Mouse (Mus musculus): ENCODE measurements around the gene Nfe2l2.

Nfe2l2 gene

DNA sequence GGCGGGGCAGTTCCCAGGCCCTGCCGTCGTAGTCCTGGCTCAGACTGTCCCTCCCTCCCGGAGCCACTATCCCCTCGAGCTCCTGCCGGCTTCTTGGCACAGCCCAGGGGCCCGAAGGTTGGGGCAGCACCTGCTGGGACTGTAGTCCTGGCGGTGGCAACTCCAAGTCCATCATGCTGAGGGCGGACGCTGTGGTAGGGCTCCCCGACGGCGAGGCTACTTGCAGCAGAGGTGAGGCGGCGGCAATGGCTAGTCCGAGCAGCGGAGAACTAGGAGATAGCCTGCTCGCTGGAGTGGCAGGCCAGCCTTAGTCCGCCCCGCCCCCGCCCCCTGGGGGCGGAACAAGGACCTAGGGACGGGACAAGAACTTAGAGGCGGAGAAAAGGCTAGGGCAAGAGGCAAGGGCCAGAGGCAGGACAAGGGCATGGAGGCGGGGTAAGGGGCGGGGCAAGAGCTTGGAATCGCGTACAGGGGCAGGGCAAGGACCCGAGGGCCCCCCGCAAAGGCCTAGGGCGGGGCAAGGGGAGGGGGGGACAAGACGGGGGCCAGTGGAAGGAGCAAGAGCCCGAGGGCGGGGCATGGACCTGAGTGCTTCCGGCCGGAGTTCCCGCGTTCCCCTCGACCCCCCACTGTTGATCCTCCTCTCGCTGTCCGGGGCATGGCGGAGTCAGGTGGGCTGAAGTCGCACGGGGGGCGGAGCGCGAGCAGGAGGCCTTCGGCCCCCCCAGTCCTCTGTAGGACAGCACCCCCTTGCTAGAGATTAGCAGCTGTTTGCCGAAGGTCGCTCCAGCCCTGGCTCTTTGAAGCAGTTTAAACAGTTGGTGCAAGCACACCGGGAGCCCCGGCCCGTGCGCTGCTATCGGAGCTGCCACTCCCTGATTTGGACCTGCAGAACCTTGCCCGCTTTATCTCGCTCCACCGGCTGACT lies at the start of gene Nfe2l2:
Gene Nfe2l2, minus strand, starts transcription at position 408 of the 928 bp plus-strand sequence.
- peak; percentile 52 to 76 for DNase-seq

DNA sequence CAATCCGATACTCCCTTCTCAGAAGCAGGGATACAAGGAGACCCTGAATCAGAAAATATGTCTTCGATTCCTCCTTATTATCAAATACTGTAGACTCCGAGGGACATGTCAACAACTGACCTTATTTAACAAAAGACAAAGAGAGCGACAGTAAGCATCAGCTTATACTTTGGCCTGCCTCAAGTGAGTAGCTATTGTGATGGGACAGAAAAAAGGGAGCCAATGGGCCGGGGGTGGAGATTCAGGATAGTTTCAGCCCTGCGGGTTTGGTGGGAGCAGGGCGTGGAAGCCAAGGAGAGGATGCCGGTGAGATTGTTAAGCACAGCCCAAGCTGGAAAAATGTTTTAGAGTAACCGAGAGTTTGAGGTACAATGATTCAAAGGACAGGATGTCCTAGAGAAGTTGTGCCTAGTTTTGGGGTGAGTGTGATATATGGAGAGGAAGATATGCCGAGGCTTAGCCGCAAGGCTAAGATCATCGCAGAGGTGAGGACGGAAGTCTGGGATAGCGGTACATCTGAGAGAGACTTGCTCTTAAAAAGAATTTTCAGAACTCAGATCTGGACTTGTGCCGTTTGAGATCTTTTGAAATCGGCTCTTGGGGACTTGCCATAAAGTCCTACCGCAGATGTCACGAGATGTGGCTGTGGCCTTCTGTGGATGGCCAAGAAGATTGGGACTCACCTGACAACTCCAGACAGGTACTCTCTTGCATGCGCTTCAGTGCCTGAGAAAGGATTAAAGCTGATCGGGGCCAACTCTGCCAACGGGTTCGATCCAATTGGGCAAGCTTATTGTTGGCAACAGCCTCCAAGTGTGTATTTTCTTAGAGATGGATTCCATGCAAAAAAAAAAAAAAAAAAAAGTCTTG lies 48.1 kb upstream of the Nfe2l2 start:
- no peak for DNase-seq

DNA sequence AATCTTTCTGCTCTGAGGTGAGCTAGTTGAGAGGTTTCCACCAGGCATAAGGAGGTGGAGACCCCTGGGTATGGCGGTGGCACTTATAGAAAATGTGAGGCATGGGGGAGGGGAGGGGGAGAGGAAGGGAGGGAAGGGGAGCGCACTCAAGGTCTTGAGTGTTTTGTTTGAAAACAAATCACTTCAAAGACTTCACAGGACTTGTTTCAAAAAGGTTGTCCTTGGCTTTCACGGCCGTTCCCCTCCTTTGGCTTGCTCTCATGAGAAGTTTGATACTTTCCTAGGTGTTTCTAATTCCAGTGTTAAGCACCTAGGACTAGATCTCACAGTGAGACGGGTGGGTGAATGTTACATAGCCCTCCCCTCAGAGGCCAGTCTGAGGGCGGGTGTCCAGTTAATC lies 47.5 kb upstream of the Nfe2l2 start:
- no peak for DNase-seq

DNA sequence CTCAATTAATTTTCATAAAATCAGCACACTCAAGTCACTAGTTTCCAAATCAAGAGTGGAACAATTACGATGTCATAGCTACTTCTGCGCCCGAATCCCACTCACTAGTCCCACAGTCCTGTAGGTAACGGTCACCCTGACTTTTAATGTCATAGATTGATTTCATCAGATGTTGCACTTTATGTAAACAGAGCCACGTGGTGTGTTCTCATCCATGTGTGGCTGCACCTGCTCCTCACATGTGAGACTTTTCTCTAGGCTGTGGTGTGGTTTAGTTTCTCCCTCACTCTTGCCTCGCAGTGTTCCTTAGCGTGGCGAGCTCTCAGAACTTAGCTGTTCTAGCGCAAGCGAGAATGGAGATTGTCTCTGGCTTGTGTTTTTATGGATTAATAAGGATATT lies 46.4 kb upstream of the Nfe2l2 start:
- no peak for DNase-seq

DNA sequence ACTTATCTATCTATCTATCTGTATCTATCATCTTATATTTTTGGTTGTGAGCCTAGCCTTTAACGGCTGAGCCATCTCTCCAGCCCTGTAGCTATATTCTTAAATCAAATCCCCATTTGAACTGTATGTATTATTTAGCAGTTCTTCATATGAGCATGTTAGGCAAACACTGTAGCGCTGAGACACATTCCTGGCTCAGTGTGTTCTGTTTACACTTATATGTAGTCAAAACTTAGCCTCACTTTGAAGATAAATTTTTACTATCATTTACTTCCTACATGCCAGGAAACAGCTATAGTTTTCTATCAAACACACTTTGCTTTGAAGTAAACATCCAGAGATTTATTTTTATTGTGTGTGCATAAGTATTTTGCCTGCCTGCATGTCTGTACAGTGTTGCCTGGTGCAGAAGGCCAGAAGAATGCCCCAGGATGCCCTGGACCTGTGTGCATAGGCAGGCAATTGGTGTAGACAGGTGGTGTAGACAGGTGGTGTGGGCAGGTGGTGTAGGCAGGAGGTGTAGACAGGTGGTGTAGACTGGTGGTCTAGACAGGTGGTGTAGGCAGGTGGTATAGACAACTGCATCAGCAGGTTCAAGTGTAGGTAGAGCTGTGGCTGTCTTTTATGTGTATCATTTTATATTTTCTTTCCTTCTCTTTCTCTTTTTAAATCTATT lies 45.7 kb upstream of the Nfe2l2 start:
- DNase-seq: peak; percentile 47 to 66

DNA sequence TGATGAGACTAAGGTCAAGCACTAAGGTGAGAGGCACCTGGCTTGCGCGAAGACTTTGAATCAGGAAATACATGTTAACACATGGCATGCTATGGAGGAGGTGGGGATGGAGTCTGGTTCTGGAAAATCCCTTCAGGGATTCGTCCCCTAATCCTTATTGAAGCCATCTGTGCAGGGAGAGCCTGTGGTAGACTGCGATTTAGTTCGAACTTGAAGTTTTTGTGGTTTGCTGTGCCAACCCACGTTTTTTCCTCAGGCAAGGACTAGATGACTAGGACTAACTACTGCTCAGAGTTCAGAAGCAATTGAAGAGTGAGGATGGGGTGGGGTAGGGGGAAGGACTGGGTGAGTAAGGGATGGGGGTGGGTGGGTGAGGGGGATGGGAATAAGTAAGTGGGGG lies 44.4 kb upstream of the Nfe2l2 start:
- DNase-seq: no peak

DNA sequence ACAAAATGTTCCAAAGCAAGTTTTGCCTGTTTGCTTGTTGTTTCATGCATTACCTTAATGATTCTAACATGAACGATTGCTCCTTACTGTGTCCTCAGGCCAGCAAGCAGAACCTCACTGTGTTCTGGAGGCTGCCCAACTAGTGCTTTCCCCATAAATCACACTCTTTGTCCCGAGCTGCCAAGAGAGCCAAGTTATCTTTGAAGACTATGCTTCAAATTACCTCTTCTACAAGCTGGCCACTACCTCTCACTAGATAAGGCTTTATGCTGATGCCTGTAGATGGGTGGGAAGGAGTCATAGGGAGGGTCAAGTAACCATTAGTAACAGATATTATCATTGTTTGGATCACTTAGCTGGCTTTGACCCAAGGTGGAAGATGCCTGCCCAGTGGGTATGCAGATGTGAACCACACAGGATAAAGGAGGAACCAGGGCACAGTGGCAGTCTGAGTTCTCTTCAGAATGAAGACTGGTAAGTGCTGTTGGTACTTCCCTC lies 32.6 kb upstream of the Nfe2l2 start:
- no peak for DNase-seq

DNA sequence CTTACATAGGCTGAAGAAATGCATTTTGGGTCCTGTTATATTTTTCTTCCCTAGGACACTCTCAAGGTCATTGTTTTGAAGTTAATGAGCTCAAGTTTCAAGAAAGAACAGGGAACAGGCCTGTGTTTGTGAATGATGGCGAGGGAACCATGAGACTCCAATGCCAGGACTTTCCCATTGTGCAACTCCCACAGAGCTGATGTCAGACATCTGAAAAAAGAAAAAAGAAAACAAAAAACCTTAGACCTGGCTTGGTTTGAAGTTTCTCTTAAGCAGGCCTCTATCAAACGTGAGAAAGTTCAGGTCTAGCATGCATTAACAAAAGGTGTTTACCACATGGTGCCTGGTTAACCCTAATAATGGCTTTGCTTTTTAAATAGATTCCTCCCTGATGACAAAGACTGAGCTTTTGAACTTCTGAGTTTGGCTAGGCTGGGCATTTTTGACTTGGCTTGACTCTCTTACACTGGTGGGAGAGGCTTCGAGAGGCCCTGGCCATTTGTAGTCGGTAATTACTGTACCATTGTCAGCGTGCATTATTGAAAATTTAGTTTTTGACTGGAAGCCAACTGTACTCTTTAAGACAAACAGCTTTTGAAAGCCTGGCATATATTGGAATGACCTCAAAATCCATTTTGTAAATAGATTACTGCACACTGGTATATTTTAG lies 29.9 kb upstream of the Nfe2l2 start:
- no peak for DNase-seq

DNA sequence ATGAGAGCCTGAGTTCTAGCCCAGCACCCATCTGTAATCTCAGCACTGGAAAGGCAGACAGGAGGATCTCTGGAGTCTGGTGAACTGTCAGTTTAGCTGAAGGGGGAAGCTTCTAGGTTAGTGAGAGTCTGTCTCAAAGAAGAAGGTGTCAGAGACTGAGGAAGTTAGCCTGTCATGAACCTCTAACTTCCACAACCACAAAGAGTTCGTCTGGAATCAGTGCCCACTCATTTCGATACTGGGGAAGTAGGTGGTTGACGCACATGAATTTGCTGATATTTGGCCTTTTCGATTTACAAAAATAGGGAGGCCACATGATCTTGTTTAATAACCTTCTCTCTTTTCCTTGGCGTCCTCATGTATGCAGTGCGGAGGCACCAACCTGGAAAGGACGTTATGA lies 28.7 kb upstream of the Nfe2l2 start:
- no peak for DNase-seq

DNA sequence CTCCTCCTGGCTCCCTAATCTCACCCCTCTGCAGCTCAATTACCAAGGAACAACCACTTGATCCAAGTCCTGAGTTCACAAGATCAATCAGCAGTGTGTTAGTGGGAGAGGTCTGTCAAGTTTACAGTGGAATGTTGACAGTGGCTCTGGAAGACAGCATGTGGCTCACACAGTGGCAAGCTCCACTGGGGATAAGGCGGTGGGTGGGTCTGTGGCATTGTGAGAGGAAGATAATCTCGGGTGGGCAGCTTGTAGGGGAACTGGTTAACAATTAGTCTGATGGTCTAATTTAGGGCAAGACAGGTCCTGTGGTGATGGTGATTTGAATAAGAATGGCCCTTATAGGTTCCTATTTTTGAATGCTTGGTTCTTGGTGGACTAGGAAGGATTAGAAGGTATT lies 27.5 kb upstream of the Nfe2l2 start:
- no peak for DNase-seq

DNA sequence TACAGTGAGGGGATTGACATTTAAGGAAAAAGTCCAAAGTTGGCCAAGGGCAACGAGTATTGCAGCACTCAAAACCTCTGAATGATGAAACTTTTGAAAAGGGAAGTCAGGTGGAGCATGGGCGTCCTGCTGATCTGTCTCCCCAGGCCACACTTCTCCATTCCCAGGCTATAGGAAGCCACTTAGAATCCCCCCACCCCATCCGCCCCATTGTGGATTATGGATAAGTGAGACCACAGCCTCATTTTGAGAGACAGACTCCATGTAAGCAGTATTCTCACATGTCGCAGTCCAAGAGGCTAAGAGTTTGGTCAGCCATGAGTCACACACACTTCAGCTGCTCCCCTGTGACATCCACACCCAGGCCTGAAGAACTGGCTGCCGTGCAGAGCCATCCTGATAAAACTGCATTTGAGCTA lies 26.8 kb upstream of the Nfe2l2 start:
- no peak for DNase-seq

DNA sequence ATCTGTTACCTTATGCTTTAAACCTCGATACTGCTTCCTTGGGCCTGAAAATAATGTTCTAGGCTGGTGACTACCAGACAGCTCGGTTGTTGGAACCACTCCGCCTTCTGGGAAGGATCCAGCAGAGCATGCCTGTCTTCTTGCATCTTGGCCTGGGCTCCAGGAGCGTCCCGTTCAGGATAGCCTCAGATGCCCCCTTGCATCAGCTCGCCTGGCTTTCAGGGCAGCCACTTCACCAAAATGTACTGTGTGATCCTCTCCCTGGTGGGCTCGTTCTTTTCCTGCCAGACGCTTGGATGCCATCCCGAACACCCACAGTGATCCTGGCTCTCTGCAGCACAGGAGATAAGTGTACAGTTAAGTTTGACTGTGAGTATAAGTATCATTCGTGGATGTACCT lies 25.6 kb upstream of the Nfe2l2 start:
- peak; percentile 75 to 81 for DNase-seq

DNA sequence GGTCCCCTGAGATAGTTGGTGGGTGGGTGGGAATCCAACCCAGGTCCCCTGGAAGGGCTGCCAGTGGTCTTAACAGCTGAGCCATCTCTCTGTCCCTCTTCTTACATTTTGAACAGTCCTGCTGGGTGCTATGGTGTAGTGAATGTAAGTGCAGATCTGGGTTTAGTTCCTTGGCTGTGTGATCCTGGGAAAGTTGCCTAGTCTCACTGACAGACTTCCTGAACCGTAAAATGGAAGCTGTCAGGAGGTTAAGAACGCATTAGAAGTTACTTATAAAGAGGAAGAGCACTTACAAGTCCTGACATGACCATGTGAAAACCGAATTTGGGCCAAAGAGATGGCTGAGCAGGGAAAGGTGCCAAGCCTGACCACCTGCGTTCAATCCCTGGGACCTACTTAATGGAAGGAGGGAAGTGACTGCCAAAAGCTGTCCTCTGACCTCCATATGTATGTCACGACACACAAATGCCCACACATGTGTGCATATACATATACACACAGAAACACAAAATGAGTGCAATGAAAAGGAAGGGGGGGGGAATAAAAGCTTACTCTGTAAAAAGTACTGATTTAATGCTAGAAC lies 20.5 kb upstream of the Nfe2l2 start:
- DNase-seq: peak; percentile 48 to 56

DNA sequence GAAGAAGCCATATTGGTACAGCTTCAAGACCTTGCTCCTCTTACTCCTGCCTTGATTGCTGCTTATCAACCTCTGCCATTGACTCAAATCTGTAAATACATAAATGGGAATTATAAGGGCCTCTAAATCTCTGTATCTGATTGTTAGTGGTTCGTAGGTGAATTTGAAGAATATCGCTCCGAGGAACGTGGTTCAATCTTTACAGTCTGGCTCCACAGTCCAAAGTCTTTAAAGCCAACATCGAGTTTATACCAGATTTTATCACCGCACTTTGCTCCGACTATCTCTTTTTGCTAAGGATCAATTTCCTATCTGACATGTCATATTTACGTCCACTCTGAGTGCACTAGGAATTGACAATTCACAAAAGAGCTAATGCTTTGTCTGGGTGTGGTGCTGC lies 19.0 kb upstream of the Nfe2l2 start:
- DNase-seq: no peak

DNA sequence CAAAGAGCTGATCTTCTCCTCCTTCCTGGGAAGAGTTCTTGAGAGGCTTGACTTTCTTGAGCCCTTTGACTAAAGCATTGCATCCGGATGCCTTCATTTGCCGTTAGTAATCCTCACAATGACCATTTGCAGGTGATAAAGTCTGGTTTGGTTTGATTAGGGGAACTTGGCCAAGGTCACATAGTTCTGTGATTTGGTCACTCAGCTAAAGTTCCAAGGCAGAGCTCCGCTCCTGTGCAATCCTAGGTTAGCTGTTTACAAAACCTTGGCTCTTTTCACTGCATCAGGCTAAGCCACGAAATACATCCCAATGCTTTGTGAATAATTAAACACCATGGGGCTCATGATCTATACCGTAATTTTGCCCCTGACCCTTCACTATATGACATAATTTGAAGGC lies 18.5 kb upstream of the Nfe2l2 start:
- DNase-seq: no peak

DNA sequence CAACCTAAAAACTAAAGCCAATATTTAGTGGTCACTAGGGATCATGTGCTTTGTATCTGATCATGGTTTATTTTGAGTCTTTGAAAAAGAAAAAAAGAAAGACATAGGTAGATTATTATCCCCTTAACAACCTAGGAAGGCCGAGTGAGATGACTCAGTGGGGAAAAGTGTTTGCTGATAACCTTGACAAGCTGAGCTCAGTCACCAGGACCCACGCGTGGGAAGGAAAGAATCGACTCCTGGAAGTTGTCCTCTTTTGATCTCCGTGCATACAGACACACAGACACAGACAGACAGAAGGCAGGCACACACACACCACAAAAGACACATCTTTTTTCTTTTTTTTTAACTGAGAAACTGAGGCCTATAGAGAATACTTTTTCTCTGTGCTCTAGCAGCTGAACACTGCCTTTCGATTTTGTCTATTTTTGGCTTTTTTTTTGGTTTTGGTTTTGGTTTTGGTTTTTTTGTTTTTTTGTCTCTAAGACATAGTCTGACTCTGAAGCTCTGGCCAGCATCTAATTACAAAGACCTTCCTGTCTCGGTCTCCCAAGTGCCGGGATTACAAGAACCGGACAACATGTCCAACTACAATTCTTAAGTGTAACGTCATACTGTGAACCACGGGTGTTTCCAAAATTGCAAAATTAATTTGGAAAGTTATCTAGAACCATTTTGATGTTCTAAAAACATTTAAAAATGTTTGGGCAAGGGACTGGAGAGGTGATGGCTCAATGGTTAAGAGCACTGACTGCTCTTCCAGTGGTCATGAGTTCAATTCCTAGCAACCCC lies 16.0 kb upstream of the Nfe2l2 start:
- DNase-seq: no peak

DNA sequence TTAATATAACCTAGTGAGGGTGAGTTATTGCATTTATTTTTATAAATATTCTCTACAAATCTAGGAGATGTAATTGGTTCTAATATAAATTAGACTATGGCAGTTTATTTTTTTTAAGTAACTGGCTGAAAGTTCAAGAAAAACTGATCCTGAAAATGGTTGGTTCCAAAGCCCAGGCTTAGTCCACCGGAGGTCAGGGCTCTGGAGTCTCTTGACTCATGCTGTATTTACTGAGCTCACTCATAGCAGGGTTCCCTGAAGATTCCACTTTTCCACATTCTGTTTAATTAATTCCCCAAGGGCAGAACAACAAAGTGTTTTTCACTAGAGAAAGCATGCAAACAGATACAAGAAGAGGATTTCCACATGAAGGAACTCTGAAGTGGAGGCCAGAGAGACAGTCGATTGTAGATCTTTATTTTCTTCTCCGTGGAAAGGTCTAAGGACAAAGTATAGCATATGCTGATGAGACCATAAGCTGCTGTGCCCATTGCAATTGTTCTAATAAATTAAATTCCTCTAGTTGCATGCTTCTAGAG lies 15.0 kb upstream of the Nfe2l2 start:
- no peak for DNase-seq

DNA sequence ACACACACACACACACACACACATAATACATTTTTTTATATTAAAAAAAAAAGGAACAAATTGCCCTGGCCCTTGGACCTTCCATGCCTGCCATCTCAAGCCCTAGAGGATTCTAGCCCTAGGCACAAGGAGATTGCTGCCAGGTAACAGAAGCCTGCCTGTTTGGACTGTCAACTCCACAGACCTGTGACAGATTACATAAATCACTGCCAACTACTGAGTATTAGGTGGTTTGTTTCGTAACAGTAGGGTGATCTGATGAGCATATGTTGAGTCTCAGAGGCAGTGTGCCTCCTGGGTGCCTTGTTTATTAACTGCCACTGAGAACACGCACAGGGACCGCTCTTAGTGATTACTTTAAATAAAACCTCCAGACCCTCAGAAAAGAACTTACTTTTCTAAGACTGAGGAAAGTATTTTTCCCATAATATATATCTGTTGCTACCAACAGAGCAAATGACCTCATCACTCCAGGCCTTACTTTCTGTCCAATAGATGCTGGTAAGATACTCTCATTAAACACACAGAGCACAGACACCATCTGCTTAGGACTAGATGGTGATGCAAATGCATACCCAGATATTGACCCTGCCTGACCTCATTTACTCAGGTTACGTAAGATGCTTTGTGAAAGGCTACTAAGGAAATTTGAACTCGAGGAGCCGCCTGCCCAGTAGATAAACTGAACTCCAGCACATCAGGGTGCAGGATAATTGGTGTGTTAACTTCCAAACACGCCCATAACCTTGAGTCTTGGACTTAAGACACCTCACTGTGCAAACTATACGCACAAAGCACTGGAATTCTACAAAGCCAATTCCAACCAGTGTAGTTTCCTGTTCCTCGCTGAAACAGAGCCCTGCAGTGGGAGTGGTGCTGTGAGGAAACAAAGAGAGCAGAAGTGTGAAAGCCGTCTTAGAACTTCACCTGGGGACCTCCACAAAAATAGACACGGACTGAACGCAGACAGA lies 11.9 kb upstream of the Nfe2l2 start:
- DNase-seq: peak; percentile 43 to 62

DNA sequence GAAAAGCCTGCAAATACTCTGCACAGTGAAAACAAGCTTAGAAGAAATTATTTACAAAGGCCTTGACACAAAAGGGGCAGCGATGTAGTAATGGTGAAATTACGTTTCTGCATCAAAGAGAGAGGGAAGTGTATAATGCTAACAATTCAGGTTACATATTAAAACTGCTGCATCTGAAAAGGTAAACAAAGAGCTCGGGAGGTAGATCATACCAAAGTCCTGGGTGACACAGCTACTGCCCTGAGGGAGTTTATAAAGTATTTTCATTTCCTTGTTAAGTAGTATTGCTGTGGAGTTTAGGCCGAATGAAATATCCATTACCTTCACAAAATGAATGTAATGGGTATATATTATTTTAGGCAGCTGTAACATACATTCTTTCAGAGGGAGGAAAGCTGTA lies 10.3 kb upstream of the Nfe2l2 start:
- DNase-seq: no peak

DNA sequence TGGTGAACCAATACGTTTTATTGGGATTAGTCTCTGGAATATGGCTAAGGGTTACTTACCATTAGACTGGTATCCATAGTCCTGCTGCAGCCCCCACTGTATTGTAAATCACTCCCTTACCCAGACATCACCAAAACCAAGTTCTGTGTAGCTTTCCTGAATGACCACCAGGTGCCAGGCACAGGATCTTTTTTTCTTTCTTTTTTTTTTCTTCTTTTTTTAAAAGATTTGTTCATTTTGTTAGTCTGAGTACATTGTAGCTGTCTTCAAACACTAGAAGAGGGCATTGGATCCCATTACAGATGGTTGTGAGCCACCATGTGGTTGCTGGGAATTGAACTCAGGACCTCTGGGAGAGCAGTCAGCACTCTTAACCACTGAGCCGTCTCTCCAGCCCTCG lies 8.6 kb upstream of the Nfe2l2 start:
- no peak for DNase-seq
